Mouse (Mus musculus) cerebellum, adult 11-12 months (tissue): ENCODE results near the gene Zfp513.
A peak's percentile ranks its signal among the peaks of the same experiment; 100 is the strongest.

Experiments used
- DNase-seq: peaks from one replicate; pipeline ENCODE4 v3.0.0; 2022

The Zfp513 gene

DNA sequence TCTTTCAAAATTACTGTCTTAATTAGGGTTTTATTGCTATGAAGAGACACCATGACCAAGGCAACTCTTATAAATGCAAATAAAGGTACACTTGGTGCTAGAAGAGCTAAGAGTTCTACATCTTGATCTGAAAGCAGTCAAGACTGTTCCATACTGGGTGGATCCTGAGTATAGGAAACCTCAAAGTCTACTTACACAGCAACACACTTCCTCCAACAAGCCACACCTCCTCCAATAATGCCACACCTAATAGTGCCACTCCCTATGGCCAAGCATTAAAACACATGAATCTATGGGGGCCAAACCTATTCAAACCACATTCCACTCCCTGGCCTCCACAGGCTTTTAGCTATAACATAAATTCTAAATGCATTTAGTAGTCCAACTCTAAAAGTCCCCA, 39.6 kb downstream of the Zfp513 start:
- no peak for DNase-seq

DNA sequence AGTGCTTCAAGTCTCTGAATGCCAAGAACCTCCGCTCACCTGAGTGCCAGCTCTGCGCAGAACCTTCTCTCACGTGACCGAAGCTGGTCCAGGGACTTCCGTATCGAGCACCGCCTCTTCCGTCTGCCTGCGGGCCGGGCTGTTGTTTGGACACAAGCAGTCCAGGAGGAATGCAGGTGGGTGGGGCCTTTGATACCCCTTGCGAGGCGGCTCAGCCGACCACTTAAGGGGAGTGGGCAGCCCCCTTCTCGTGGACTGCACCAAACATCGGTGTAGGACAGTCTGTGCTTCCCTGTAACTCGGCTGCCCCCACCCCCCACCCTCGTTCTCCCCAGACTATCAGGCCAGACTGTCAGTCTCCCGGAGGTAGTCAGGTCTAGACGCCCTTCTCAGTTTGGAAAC, 48.0 kb downstream of the Zfp513 start, which contains the start of gene Mpv17:
TSS of gene Mpv17 (minus strand) at position 100 of the 402 bp plus-strand sequence.
- peak; percentile 89 for DNase-seq

DNA sequence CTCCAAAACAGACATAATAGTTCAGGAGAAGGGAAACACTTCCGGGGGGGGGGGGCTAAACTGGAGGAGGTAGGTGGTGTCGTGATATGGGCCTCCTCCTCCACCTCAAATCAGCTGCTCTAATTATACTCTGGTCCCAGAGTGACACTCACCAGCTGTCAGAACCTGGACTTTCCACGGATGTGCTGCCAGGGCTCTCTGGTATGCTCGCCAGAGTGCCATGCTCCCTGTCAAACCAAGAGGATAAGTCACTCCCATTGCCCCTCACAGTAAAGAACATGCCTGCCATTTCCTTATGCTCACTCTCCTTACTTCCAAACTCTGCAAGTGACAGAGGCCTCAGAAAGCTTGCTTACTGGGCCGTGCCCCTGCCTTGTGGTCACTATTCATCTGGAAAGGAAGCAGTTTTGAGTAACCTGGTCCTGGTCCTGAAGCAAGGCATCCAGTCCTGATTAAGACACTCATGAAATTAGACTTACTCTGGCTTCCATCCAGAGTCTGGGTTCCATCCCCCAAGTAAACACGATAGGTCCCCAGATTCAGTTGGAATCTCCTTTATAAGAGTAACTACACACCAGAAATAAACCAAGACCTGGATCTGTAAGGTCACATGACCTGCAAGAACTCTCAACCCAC, 48.5 kb downstream of the Zfp513 start:
- DNase-seq = no peak

DNA sequence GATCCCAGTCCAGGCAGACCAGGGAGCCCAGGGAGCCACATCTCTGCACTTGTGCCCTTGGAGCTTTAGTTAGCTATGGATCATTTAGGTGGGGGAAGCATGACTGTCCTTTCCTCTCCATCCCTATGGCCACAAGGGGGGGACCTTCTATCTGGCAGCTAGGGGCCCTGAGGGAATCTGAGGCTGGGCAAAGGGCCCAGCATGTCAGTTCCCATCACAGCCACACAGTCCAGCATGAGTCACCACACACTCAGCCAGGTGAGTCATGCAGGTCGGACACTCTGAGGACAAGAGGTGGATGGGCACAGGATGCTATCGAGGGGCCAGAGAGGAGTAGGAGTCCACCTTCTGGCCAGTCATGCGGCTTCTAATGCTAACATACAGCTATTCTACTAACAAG, 50.4 kb downstream of the Zfp513 start:
- DNase-seq = peak; percentile 65

DNA sequence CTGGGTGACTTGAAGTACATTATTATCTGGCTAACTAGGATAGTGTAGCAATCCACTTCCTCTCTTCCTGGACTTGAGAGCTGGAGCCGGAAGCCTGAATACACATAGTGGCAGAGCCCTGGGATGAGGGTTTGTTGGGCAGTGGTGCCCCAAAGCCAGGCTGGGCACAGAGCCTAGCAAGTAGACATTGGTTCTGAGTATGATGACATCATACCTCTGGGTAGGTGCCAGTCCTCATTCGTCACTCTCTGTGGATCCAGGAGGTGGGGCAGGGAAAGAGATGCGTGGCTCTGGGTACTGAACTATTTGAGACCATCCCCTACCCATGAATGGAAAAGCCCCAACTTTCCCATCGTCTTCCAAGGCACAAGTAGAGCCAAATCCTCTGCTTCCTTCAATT, 52.3 kb downstream of the Zfp513 start:
- DNase-seq = no peak
